Mouse (Mus musculus): ENCODE results near the gene Ankrd28.

- no peak for TF ChIP-seq CTCF (IDR thresholded peaks at IDR 0.05; ENCODE audit: low read depth)
- TF ChIP-seq EP300 (optimal IDR thresholded peaks at IDR 0.05), result no peak
Measured at GRCm38 (mm10) chr14:31786906-31787305, 43.5 kb downstream of the Ankrd28 start.
